ENCODE assay signal across 25 mouse cellular contexts in genomic region chr10:40665270-40665669, GRCm38 (mm10). TPM values are rescaled to one million over a fixed set of nuclear protein-coding genes. Genes with fewer than 3 reads are reported as not detected.
DNase-seq lines count a peak whose midpoint lies in the region; ATAC-seq and TF ChIP-seq lines count a peak whose summit lies in the region.
"Had no signal": no experiment of that assay in that cellular context is flagged by ENCODE, and none has a peak within 500 bp of the region (broad histone marks: within the 10 kb centered on the region; RNA-seq: fewer than 3 reads in every experiment).

No protein-coding gene starts in this region.

- H3K4me2 ChIP-seq in CH12.LX (ENCODE audit: insufficient read depth, low read depth, poor library complexity, severe bottlenecking) = no peak overlapping the region
- no peak overlapping the region for H3K4me2 ChIP-seq in midbrain, postnatal 0 days (ENCODE audit: low read depth, low read length, poor library complexity, severe bottlenecking)
- H3K4me2 ChIP-seq: embryonic facial prominence, embryonic 13.5 days; embryonic facial prominence, embryonic 15.5 days had no signal

- TF ChIP-seq POLR2A in CH12.LX (IDR thresholded peaks at IDR 0.05; ENCODE audit: low read depth, low read length) = no peak

- no peaks in the 10 kb centered on the region for H3K79me2 ChIP-seq in CH12.LX (replicated peaks; ENCODE audit: control insufficient read depth, extremely low read depth, insufficient read depth, poor library complexity, severe bottlenecking)

- no peak for TF ChIP-seq RAD21 in CH12.LX (IDR thresholded peaks at IDR 0.05; ENCODE audit: low read depth, low read length)

- H3K4me1 ChIP-seq in CH12.LX (ENCODE audit: control insufficient read depth in 1 of 2, insufficient read depth in 2 of 2) (peaks cover 10 to 20% of the 10 kb centered on the region in 2 experiments; a peak in 3 of 4 replicates), ES-E14 (ENCODE audit: control insufficient read depth in 2 of 2, insufficient read depth in 2 of 2, low read length in 2 of 2, poor library complexity in 1 of 2) (no peaks in the 10 kb centered on the region)
- no peaks in the 10 kb centered on the region for H3K4me1 ChIP-seq in midbrain, postnatal 0 days (ENCODE audit: insufficient read depth, low read length)
- H3K4me1 ChIP-seq: embryonic facial prominence, embryonic 13.5 days; embryonic facial prominence, embryonic 15.5 days; forebrain, embryonic 10.5 days had no signal

- TF ChIP-seq EP300 in CH12.LX (IDR thresholded peaks at IDR 0.05; ENCODE audit: low read length) = no peak

- no peak for DNase-seq in frontal cortex, adult 2 months (ENCODE audit: extremely low spot score in 1 of 2, low spot score in 1 of 2)
- DNase-seq in CH12.LX (ENCODE audit: extremely low read depth) (no peak), ES-E14 (ENCODE audit: low read depth, low spot score) (no peak)
- DNase-seq in midbrain, postnatal 0 days (ENCODE audit: low spot score) = no peak
- DNase-seq in right cerebral cortex, adult 18-20 months = no peak
- DNase-seq: adrenal gland, adult 8-10 months; adrenal gland, postnatal 14 days; adrenal gland, postnatal 36 days; cerebellum, adult 11-12 months; cerebellum, adult 2 months; cerebellum, adult 9-10 months; cerebellum, postnatal 14 days; cerebellum, postnatal 36 days; embryo, embryonic 11 days had no signal

- no peaks in the 10 kb centered on the region for H3K27me3 ChIP-seq in CH12.LX (replicated peaks)
- H3K27me3 ChIP-seq in midbrain, postnatal 0 days (ENCODE audit: insufficient read depth, low read length) = no peaks in the 10 kb centered on the region
- H3K27me3 ChIP-seq: embryonic facial prominence, embryonic 13.5 days; embryonic facial prominence, embryonic 15.5 days; Patski had no signal

- H3K27ac ChIP-seq in CH12.LX (ENCODE audit: insufficient read depth, low read depth) (no peak overlapping the region), ES-E14 (ENCODE audit: insufficient read depth, low read depth, low read length, poor library complexity, severe bottlenecking) (no peak overlapping the region)
- H3K27ac ChIP-seq in midbrain, postnatal 0 days (ENCODE audit: low read depth, low read length) = no peak overlapping the region
- H3K27ac ChIP-seq: embryonic facial prominence, embryonic 13.5 days; embryonic facial prominence, embryonic 15.5 days; forebrain, embryonic 10.5 days had no signal

- H3K9ac ChIP-seq in CH12.LX (ENCODE audit: insufficient read depth, low read depth) = no peak overlapping the region
- H3K9ac ChIP-seq in ES-E14 (ENCODE audit: insufficient read depth, low read depth, low read length, poor library complexity, severe bottlenecking) = no peak overlapping the region
- no peak overlapping the region for H3K9ac ChIP-seq in midbrain, postnatal 0 days (replicated peaks; ENCODE audit: low read length, poor library complexity, severe bottlenecking)
- H3K9ac ChIP-seq: embryonic facial prominence, embryonic 13.5 days; embryonic facial prominence, embryonic 15.5 days had no signal

- H3K36me3 ChIP-seq in CH12.LX (replicated peaks in 1 of 2; ENCODE audit: control insufficient read depth in 1 of 2, insufficient read depth in 1 of 2, low read length in 1 of 2) = no peaks in the 10 kb centered on the region
- H3K36me3 ChIP-seq in ES-E14 (ENCODE audit: control insufficient read depth, insufficient read depth, low read length, poor library complexity, severe bottlenecking) = no peaks in the 10 kb centered on the region
- no peaks in the 10 kb centered on the region for H3K36me3 ChIP-seq in midbrain, postnatal 0 days (ENCODE audit: insufficient read depth, low read length)
- H3K36me3 ChIP-seq: embryonic facial prominence, embryonic 13.5 days; embryonic facial prominence, embryonic 15.5 days; forebrain, embryonic 10.5 days had no signal

- in situ Hi-C loops in CH12.LX (cut with MboI; ENCODE audit: low pct_ligation_motif_present, low pct_unique_long_range_greater_than_20kb, low sequenced_read_pairs) = no loop called here
- in situ Hi-C loops in ES-E14 (cut with MboI; ENCODE audit: low sequenced_read_pairs in 2 of 2, unreplicated experiment in 2 of 2) = no loop called here

- dilution Hi-C loops in CH12.LX (cut with MboI; ENCODE audit: extremely low pct_ligation_motif_present, extremely low pct_unique_long_range_greater_than_20kb, low sequenced_read_pairs) = no loop called here

- 85% methylated on average over 3 of the region's 3 CpGs for WGBS in midbrain, postnatal 0 days

- 0 out of 2 replicates have a peak, but pooled peaks have one; percentile 42 for ATAC-seq in frontal cortex, adult (ENCODE audit: low TSS enrichment)
- no peak for ATAC-seq in midbrain, postnatal 0 days (ENCODE audit: low FRiP score)
- ATAC-seq: activated CD4-positive, CD25-positive, alpha-beta regulatory T cell, adult 4 months; forebrain, embryonic 14.5 days; forebrain, embryonic 16.5 days; Patski had no signal

- TF ChIP-seq CTCF in CH12.LX (conservative IDR thresholded peaks at IDR 0.05 in 1 of 2, IDR thresholded peaks at IDR 0.05 in 1 of 2; ENCODE audit: low read depth in 2 of 2, low read length in 2 of 2) = no peak
- no peak for TF ChIP-seq CTCF in midbrain, postnatal 0 days (IDR thresholded peaks at IDR 0.05)

- no peak overlapping the region for H3K4me3 ChIP-seq in CH12.LX (replicated peaks in 1 of 3; ENCODE audit: low read depth in 2 of 3, low read length in 2 of 3, poor library complexity in 1 of 3)
- no peak overlapping the region for H3K4me3 ChIP-seq in ES-E14 (ENCODE audit: insufficient read depth in 1 of 2, low read depth in 1 of 2, low read length in 2 of 2, poor library complexity in 1 of 2, severe bottlenecking in 1 of 2)
- H3K4me3 ChIP-seq in midbrain, postnatal 0 days (ENCODE audit: low read depth, low read length) = no peak overlapping the region
- H3K4me3 ChIP-seq: embryonic facial prominence, embryonic 13.5 days; embryonic facial prominence, embryonic 15.5 days; erythroblast, embryonic 14.5 days; forebrain, embryonic 10.5 days had no signal

- H3K9me3 ChIP-seq in CH12.LX (replicated peaks; ENCODE audit: low read length) (peaks cover 4% of the 10 kb centered on the region), ES-E14 (ENCODE audit: control insufficient read depth, insufficient read depth, low read depth, low read length) (peaks cover 14% of the 10 kb centered on the region; the same call in 1 of the 2 replicates)
- H3K9me3 ChIP-seq in midbrain, postnatal 0 days (ENCODE audit: low read length) = no peaks in the 10 kb centered on the region
- H3K9me3 ChIP-seq: embryonic facial prominence, embryonic 13.5 days; embryonic facial prominence, embryonic 15.5 days; forebrain, embryonic 10.5 days had no signal

TF ChIP-seq in CH12.LX, 34 proteins besides CTCF, POLR2A, EP300 and RAD21:
- TF ChIP-seq PAX5 (IDR thresholded peaks at IDR 0.05; ENCODE audit: low read length) (no peak), USF1 (IDR thresholded peaks at IDR 0.05; ENCODE audit: low read depth, low read length) (no peak), ZC3H11A (IDR thresholded peaks at IDR 0.05; ENCODE audit: low read depth, low read length) (no peak), MAFK (IDR thresholded peaks at IDR 0.05; ENCODE audit: insufficient replicate concordance, low read length) (peak; percentile 92), MXI1 (IDR thresholded peaks at IDR 0.05; ENCODE audit: low read depth, low read length) (no peak)
TF ChIP-seq in CH12.LX: peak in this region for 1.

TF ChIP-seq in ES-E14, 5 proteins besides CTCF, POLR2A, EP300 and RAD21:
- TF ChIP-seq ZNF384 (IDR thresholded peaks at IDR 0.05; ENCODE audit: low read depth, low read length) (no peak), CHD2 (IDR thresholded peaks at IDR 0.05; ENCODE audit: low read depth, low read length) (no peak), MAFK (IDR thresholded peaks at IDR 0.05; ENCODE audit: insufficient read depth, low read depth, low read length) (peak; percentile 85)
TF ChIP-seq in ES-E14: peak in this region for 1.

RNA-seq across cellular contexts. Expression of gene Mettl24, which starts 17.8 kb away (rescaled TPM):
- polyA plus RNA-seq in frontal cortex, adult 2 months (2012; rRNA removed) = 1.1 and 1.2 TPM in 2 replicates
- not detected in 2 replicates for total RNA-seq in CH12.LX (2012; rRNA removed)
- not detected in 2 replicates for total RNA-seq in CH12.LX (2014; rRNA removed)
- not detected in 2 replicates for polyA plus RNA-seq in CH12.LX (2012; ENCODE audit: insufficient read length, low read depth)
- 0.40 TPM in 1 of 2 replicates, not detected in the other for total RNA-seq in ES-E14 (2012; rRNA removed)
- not detected in 2 replicates for total RNA-seq in midbrain, postnatal 0 days (2014; rRNA removed)
- polyA plus RNA-seq in midbrain, postnatal 0 days (2015; fragmentation: Nextera tagmentation; extraction: Ambion mirVana) = 0.98 and 1.1 TPM in 2 replicates
- total RNA-seq: common myeloid progenitor, adult 5-6 weeks had no signal
- polyA plus RNA-seq: activated CD4-positive, CD25-positive, alpha-beta regulatory T cell, adult 4 months; erythroblast, embryonic 14.5 days; Patski had no signal

RNA-seq across cellular contexts. Expression of gene Ddo, which starts 35.5 kb away (rescaled TPM):
- 11.0 and 11.9 TPM in 2 replicates for polyA plus RNA-seq in frontal cortex, adult 2 months (2012; rRNA removed)
- 0.21 TPM in 1 of 2 replicates, not detected in the other for total RNA-seq in CH12.LX (2012; rRNA removed)
- not detected in 2 replicates for total RNA-seq in CH12.LX (2014; rRNA removed)
- not detected in 2 replicates for polyA plus RNA-seq in CH12.LX (2012; ENCODE audit: insufficient read length, low read depth)
- 0.21 TPM in 1 of 2 replicates, not detected in the other for total RNA-seq in ES-E14 (2012; rRNA removed)
- total RNA-seq in midbrain, postnatal 0 days (2014; rRNA removed) = 2.5 and 2.8 TPM in 2 replicates
- polyA plus RNA-seq in midbrain, postnatal 0 days (2015; fragmentation: Nextera tagmentation; extraction: Ambion mirVana) = 1.9 and 2.1 TPM in 2 replicates
- total RNA-seq: common myeloid progenitor, adult 5-6 weeks had no signal
- polyA plus RNA-seq: activated CD4-positive, CD25-positive, alpha-beta regulatory T cell, adult 4 months; C2C12; erythroblast, embryonic 14.5 days had no signal
